Mouse (Mus musculus): ENCODE measurements around the gene Gfod2. TPM values are rescaled to one million over a fixed set of nuclear protein-coding genes. Genes with fewer than 3 reads are reported as not detected.

Gfod2 gene
- polyA plus RNA-seq, 1 experiment from 2014 or later = 49.8 TPM

DNA sequence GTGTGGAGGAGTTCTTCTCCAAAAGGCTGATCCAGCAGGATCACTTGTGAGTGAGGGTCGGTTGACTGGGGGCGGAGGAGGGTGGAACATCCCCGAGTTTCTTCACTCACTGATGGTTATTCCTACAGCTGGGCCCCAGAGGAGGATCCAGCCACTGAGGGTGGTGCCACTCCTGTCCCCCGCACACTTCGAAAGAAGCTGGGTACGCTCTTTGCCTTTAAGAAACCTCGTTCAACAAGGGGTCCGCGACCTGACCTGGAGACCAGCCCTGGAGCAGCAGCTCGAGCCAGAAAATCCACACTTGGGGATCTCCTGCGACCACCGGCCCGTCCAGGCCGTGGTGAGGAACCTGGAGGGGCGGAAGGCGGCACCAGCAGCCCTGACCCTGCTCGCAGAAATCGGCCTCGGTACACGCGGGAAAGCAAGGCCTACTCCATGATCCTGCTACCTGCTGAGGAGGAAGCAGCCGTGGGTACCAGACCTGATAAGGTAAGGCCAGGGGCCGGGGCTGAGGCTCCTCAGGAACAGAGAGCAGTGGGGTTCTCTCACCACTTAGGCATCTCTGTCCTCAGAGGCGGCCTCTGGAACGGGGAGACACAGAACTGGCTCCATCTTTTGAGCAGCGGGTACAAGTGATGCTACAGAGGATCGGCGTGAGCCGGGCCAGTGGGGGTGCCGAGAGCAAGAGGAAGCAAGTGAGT is 63.2 kb downstream of the Gfod2 start:
- peak overlapping the region; percentile 80; the same call in 1 of the 2 replicates for H3K27ac ChIP-seq
- peaks cover 5% of the 10 kb centered on the region; the same call in 1 of the 2 replicates for H3K9me3 ChIP-seq
- DNase-seq (ENCODE audit: low spot score) = no peak
- 82% methylated on average over 30 of the region's 30 CpGs for WGBS
- H3K4me1 ChIP-seq (replicated peaks) = peaks cover 27% of the 10 kb centered on the region
- peaks cover 46% of the 10 kb centered on the region for H3K36me3 ChIP-seq
- peak overlapping the region; percentile 62 for H3K4me3 ChIP-seq
- H3K27me3 ChIP-seq (ENCODE audit: insufficient read depth, poor library complexity, severe bottlenecking) = peaks cover 17% of the 10 kb centered on the region

DNA sequence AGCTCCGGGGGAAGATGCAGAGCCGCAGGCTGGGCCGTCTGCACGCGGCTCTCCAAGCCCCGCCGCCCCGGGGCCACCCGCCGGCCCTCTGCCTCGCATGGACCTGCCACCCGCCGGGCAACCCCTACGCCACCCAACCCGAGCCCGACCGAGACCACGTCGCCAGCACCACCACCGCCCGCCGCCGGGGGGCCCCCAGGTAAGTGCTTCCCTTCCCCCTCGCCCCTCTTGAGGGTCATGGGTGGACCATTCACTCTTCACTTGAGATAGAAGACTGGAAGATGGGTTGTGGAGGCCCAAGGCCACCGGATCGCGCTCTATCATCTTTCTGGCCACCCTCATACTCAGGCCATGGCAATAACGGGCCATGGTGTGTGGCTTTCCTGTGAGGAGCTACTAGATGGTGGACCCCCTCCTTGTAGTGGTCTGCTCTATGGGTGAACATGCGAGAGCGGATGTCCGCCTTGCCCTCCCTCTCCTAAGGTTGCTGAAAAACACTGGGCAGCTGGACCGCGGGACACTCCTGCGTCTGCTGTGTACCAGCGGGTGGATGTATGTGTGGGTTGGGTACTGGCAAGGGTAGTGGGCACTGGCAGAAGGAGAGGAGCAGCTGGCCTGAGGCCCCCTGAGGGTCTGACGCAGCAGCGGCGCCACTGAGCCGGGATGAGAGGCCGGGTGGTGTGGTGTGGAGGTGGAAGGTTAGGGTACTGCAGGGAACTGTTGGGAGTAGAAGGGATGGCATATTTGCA is 64.2 kb downstream of the Gfod2 start:
- 7% methylated on average over 40 of the region's 40 CpGs for WGBS
- DNase-seq (ENCODE audit: low spot score) = peak; percentile 33

DNA sequence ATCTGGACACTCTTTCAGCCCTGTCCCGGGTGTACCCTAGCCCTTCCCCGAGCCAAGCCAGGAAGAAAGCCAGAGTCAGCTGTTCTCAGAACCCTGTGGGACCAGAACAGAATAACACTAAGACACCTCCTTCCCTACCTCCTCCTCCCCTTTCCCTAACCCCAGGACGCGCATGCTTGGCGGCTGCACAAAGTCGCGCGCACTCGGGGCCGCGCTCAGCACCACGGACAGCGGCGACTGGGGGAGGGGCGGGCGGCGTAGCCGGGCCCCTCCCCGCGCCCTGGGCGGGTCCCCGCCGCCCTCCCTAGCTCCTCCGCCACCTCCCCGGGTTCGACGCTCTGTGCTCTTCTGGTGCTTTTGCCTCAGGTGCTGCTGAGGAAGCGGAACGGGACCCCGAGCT is 64.8 kb downstream of the Gfod2 start:
- Histone ChIP-seq H3K36me3 (peaks cover 37% of the 10 kb centered on the region), H3K4me3 (peak overlapping the region; percentile 62), H3K9me3 (peaks cover 5% of the 10 kb centered on the region; the same call in 1 of the 2 replicates), H3K27me3 (ENCODE audit: insufficient read depth, poor library complexity, severe bottlenecking) (peaks cover 17% of the 10 kb centered on the region), H3K27ac (peak overlapping the region; percentile 80), H3K4me1 (replicated peaks) (peaks cover 17% of the 10 kb centered on the region)
- WGBS = 3% methylated on average over 30 of the region's 30 CpGs
- DNase-seq (ENCODE audit: low spot score) = peak; percentile 71

More for the DNA sequence above, 64.2 kb downstream of the Gfod2 start:
- peak overlapping the region; percentile 80 for H3K27ac ChIP-seq
- H3K27me3 ChIP-seq (ENCODE audit: insufficient read depth, poor library complexity, severe bottlenecking) = peaks cover 17% of the 10 kb centered on the region
- H3K9me3 ChIP-seq = peaks cover 5% of the 10 kb centered on the region; the same call in 1 of the 2 replicates
- peak overlapping the region; percentile 62 for H3K4me3 ChIP-seq
- peaks cover 42% of the 10 kb centered on the region for H3K36me3 ChIP-seq
- H3K4me1 ChIP-seq (replicated peaks) = peaks cover 17% of the 10 kb centered on the region

DNA sequence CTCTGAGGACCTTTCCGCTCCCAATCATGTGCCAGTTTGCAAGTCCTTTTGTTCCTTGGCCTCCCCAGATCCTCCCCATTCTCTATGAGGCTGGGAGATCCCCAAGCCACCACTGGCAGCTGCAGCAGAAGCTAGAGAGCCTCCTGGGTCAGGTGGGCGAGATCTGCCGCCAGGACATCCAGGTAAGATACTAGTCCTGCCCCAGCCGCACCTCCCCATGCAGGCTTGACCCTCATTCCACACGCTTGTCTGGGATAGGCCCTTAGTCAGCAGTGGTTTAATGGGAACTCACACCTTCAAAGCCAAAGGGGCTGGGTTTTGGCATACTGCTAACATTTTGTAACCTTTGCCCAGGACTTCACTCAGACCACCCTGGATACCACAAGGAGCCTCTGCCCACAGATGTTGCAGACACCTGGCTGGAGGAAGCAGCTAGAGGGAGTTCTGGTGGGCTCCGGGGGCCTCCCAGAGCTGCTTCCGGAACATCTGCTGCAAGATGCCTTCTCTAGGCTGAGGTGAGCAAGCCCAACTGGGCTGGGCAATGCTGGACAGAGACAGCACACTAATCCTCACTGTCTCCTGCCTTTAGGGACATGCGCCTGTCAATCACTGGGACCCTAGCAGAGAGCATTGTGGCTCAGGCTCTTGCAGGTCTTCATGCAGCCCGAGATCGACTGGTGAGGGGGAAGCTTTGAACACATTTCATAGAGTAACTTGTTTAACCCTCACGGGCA is 65.8 kb downstream of the Gfod2 start:
- Histone ChIP-seq H3K4me1 (replicated peaks) (peaks cover 17% of the 10 kb centered on the region), H3K9me3 (peaks cover 5% of the 10 kb centered on the region; the same call in 1 of the 2 replicates), H3K36me3 (peaks cover 27% of the 10 kb centered on the region), H3K4me3 (no peak overlapping the region), H3K27ac (no peak overlapping the region), H3K27me3 (ENCODE audit: insufficient read depth, poor library complexity, severe bottlenecking) (peaks cover 17% of the 10 kb centered on the region)
- no peak for DNase-seq (ENCODE audit: low spot score)
- 93% methylated on average over 11 of the region's 11 CpGs for WGBS

DNA sequence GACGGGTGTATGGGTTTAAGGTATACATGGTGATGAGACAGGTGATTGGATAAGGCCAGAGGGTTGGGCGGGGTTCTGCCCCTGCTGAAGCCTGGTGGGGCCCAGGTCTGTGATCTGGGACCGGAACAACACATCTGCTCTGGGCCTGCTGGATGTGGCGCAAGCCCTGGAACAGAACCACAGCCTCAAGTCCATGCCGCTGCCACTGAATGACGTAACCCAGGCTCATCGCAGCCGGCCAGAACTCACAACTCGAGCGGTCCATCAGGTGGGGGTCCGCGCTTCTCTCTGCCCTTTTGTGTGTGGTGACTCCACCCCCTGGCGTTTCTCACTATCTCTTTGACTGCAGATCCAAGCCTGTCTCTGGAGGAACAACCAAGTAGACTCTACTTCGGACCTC is 67.5 kb downstream of the Gfod2 start:
- Histone ChIP-seq H3K9me3 (peaks cover 5% of the 10 kb centered on the region; the same call in 1 of the 2 replicates), H3K36me3 (peaks cover 11% of the 10 kb centered on the region; the same call in 1 of the 2 replicates), H3K4me3 (no peak overlapping the region), H3K4me1 (replicated peaks) (peaks cover 21% of the 10 kb centered on the region), H3K27ac (no peak overlapping the region), H3K27me3 (ENCODE audit: insufficient read depth, poor library complexity, severe bottlenecking) (peaks cover 17% of the 10 kb centered on the region)
- DNase-seq (ENCODE audit: low spot score) = no peak
- WGBS = 82% methylated on average over 14 of the region's 14 CpGs

DNA sequence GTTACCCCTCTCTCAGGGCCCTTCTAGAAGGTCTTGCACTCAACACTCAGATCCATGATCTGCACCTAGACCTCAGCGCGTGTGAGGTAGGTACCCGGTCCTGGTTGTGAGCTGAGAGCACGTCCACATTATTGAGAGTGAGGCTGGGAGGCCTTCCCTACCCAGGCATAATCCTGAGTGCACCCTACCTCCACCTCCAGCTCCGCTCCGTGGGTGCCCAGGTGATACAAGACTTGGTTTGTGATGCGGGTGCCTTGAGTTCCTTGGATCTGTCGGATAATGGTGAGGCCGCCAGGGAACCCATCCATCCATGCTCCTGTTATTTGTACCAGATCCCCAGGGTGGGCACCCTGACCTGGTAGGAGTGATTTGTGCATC is 68.5 kb downstream of the Gfod2 start:
- Histone ChIP-seq H3K4me3 (no peak overlapping the region), H3K27me3 (ENCODE audit: insufficient read depth, poor library complexity, severe bottlenecking) (peaks cover 11% of the 10 kb centered on the region), H3K4me1 (replicated peaks) (peaks cover 23% of the 10 kb centered on the region), H3K27ac (no peak overlapping the region), H3K9me3 (peaks cover 5% of the 10 kb centered on the region; the same call in 1 of the 2 replicates), H3K36me3 (peaks cover 7% of the 10 kb centered on the region; the same call in 1 of the 2 replicates)
- DNase-seq (ENCODE audit: low spot score) = no peak
- 91% methylated on average over 9 of the region's 9 CpGs for WGBS

DNA sequence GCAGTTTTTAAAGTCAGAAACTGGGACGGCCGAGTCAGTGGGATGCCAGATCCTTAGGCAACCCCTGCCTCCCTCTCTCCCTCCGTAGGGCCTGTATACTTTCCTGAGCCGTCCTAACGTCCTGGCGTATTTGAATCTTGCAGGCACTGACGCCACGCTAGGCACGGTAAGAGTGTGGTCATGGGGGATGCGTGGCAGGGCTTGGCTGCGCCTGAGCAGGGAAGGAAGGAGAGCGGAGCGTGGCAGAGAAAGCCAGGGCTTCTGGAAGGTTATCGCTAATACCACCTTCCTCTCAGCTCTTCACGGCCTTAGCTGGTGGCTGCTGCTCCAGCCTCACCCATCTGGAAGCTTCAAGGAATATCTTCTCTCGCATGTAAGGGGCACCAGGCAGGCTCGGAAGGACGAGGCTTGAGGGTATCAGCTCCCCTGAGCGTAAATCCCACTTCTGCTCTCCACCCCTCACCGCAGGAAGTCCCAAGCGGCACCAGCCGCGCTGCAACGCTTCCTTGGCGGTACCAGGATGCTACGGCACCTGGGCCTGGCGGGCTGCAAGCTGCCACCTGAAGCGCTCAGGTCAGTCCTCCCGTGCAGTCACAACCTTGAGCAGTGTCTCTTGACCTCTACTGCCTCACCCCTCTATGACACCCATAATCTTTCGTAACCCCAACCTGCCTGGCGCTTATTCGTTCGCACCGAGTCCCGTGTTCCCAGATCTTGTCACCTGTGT is 69.0 kb downstream of the Gfod2 start:
- 59% methylated on average over 35 of the region's 35 CpGs for WGBS
- Histone ChIP-seq H3K4me1 (replicated peaks) (peaks cover 17% of the 10 kb centered on the region), H3K36me3 (peaks cover 10% of the 10 kb centered on the region), H3K27me3 (ENCODE audit: insufficient read depth, poor library complexity, severe bottlenecking) (peaks cover 5% of the 10 kb centered on the region), H3K9me3 (peaks cover 5% of the 10 kb centered on the region; the same call in 1 of the 2 replicates), H3K27ac (no peak overlapping the region), H3K4me3 (no peak overlapping the region)
- no peak for DNase-seq (ENCODE audit: low spot score)

DNA sequence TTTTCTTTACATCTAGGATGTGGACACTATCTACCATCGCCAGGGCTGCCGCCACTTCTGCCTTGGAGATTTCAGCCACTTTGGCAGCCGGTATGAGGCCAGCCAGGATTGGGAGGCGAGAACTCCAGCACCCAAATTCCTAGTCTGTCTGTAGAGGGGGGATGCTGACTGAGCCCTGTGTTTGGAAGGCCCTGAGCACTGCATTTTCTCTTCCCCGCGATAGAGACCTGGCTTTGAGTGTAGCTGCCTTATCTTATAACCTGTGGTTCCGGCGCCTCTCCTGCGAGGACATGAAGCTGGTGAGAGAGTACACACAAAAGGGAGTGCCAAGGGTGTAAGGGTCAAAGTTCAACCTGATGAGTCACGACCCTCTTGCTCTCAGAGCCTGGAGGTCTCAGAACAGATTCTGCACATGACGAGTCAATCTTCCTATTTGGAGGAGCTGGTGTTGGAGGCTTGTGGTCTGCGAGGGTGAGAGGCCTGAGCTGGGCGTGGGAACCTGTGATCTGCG is 70.2 kb downstream of the Gfod2 start:
- DNase-seq (ENCODE audit: low spot score) = no peak
- H3K9me3 ChIP-seq = peaks cover 5% of the 10 kb centered on the region; the same call in 1 of the 2 replicates
- no peak overlapping the region for H3K27ac ChIP-seq
- H3K27me3 ChIP-seq (ENCODE audit: insufficient read depth, poor library complexity, severe bottlenecking) = no peaks in the 10 kb centered on the region
- peaks cover 21% of the 10 kb centered on the region for H3K36me3 ChIP-seq
- 66% methylated on average over 14 of the region's 14 CpGs for WGBS
- peaks cover 9% of the 10 kb centered on the region for H3K4me1 ChIP-seq (replicated peaks)
- no peak overlapping the region for H3K4me3 ChIP-seq

DNA sequence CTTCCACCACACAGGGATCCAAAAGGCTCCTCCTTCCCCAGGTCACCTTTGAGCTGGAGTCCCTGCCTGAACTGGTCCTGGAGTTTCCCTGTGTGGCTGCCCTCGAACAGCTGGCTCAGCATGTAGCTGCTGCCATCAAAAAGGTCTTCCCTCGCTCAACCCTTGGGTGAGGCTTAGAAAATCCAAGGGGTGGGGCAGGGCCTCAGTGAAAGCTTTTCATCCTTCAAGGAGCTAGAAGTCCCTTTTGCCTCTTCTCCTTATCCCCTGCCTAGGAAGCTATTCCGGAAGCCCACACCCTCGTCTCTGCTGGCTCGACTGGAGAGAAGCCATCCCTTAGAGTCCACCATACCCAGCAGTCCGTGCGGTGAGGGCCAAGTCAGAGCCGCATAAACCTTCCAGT is 71.0 kb downstream of the Gfod2 start:
- peaks cover 22% of the 10 kb centered on the region for H3K36me3 ChIP-seq
- peaks cover 9% of the 10 kb centered on the region for H3K4me1 ChIP-seq (replicated peaks)
- H3K4me3 ChIP-seq = no peak overlapping the region
- H3K27ac ChIP-seq = no peak overlapping the region
- H3K27me3 ChIP-seq (ENCODE audit: insufficient read depth, poor library complexity, severe bottlenecking) = no peaks in the 10 kb centered on the region
- 71% methylated on average over 8 of the region's 8 CpGs for WGBS
- H3K9me3 ChIP-seq = no peaks in the 10 kb centered on the region
- no peak for DNase-seq (ENCODE audit: low spot score)

DNA sequence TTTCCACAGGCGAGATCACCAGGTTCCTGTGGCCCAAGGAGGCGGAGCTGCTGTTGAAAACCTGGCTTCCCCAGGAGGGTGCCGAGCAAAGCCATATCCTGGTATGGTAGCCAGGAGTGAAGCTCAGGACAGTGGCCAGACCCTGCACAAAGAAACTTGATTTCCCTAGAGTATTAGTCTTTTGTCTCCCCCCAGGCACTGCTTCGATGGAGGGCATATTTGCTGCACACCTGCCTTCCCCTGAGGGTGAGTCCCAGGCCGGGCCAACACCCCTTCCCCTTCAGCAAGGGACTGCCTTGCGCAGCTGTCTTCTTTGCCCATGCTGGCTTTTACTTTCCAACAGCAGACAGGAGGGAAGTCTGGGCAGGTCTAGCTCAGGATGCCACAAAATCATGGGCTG is 71.9 kb downstream of the Gfod2 start:
- WGBS = 74% methylated on average over 6 of the region's 6 CpGs
- H3K9me3 ChIP-seq = no peaks in the 10 kb centered on the region
- no peak for DNase-seq (ENCODE audit: low spot score)
- H3K27me3 ChIP-seq (ENCODE audit: insufficient read depth, poor library complexity, severe bottlenecking) = no peaks in the 10 kb centered on the region
- peaks cover 31% of the 10 kb centered on the region for H3K36me3 ChIP-seq
- H3K4me3 ChIP-seq = no peak overlapping the region
- H3K27ac ChIP-seq = no peak overlapping the region
- H3K4me1 ChIP-seq (replicated peaks) = peaks cover 9% of the 10 kb centered on the region

DNA sequence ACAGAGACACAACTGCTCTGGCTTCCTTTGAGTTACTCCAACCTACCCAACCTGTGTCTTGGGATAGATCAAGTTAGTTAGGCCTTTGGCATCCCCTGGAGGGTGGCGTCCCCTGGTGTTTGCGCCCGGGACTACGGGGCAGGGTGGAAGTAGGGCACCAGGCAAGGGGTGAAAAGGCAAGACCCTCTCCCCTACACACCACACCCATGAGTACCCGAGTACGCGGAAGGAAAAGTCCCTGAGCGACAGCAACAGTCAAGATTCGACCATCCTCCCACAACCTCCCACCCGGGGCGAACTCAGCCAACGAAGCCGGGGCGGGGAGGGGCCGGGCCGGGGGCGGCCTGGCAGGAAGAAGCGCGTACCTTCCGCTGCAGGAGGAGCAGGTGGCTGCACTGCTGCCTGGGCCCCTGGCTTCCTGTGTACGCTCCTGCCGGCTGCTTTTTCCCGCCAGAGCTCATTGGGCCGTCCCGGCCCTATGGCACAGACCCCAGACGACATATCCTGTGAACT is 72.6 kb downstream of the Gfod2 start, which contains the start of gene Carmil2:
Carmil2 (plus strand) TSS at position 479 of the 513 bp plus-strand sequence.
- WGBS = 14% methylated on average over 26 of the region's 26 CpGs
- peaks cover 9% of the 10 kb centered on the region for H3K4me1 ChIP-seq (replicated peaks)
- H3K9me3 ChIP-seq = no peaks in the 10 kb centered on the region
- peak; percentile 64 for DNase-seq (ENCODE audit: low spot score)
- peak within 1 kb of the TSS; percentile 59 for H3K27ac ChIP-seq
- peaks cover 38% of the 10 kb centered on the region for H3K36me3 ChIP-seq
- H3K27me3 ChIP-seq (ENCODE audit: insufficient read depth, poor library complexity, severe bottlenecking) = no peaks in the 10 kb centered on the region
- peak within 1 kb of the TSS; percentile 26; the same call in 1 of the 2 replicates for H3K4me3 ChIP-seq

DNA sequence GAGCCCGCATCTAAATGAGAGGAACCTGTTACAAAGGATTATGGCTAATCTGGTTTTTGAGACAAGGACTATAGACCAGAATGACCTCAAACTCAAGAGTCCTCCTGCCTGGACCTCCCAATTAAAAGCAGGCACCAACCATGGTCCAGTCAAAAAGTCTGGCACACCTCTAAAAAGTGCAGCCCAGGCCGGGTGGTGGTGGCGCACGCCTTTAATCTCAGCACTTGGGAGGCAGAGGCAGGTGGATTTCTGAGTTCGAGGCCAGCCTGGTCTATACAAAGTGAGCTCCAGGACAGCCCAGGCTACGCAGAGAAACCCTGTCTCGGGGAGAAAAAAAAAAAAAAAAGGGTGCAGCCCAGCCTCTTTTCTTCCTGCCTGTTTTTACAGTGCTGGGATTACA is 73.1 kb downstream of the Gfod2 start:
- 85% methylated on average over 7 of the region's 7 CpGs for WGBS
- H3K27me3 ChIP-seq (ENCODE audit: insufficient read depth, poor library complexity, severe bottlenecking) = no peaks in the 10 kb centered on the region
- no peak for DNase-seq (ENCODE audit: low spot score)
- no peak overlapping the region for H3K27ac ChIP-seq
- H3K9me3 ChIP-seq = no peaks in the 10 kb centered on the region
- H3K4me3 ChIP-seq = no peak overlapping the region
- H3K4me1 ChIP-seq (replicated peaks) = peaks cover 9% of the 10 kb centered on the region
- H3K36me3 ChIP-seq = peaks cover 44% of the 10 kb centered on the region

Data from hindbrain, embryonic 10.5 days (tissue).